Mouse (Mus musculus) C2C12 (cell line): ENCODE measurements at regions not wholly inside any gene's neighbourhood (a gene's known extent, or its start where the extent isn't known, plus 50 kb on each side); places are given as distances from the start of the nearest gene placed in this dataset.

Source experiments
- H3K27me3 ChIP-seq: one replicate; pipeline ENCODE4 v1.6.1; 2011; ENCODE audit not compliant: control insufficient read depth, insufficient read depth, insufficient read length
- H3K36me3 ChIP-seq: one replicate; pipeline ENCODE4 v1.6.1; 2011; ENCODE audit not compliant: control insufficient read depth, insufficient read depth
- H3K4me3 ChIP-seq: one replicate; pipeline ENCODE4 v1.5.1; 2011; ENCODE audit warnings: mild to moderate bottlenecking, control low read depth; ENCODE audit not compliant: poor library complexity, insufficient read depth, severe bottlenecking
- H3K79me2 ChIP-seq: one replicate; pipeline ENCODE4 v1.6.1; 2011; ENCODE audit not compliant: control insufficient read depth, insufficient read depth
- H3K79me3 ChIP-seq: one replicate; pipeline ENCODE4 v1.6.1; 2011; ENCODE audit warnings: low read depth, control low read depth
- H3ac ChIP-seq: one replicate; pipeline ENCODE3; 2011; ENCODE audit warnings: low read depth; ENCODE audit not compliant: control insufficient read depth, insufficient read length
- CEBPB ChIP-seq: IDR thresholded peaks from one replicate; pipeline ENCODE4 v1.6.1; 2011; ENCODE audit warnings: low read depth, mild to moderate bottlenecking, control low read depth, moderate library complexity
- CTCF ChIP-seq: IDR thresholded peaks from one replicate; pipeline ENCODE4 v1.5.1; 2011; ENCODE audit not compliant: control insufficient read depth, insufficient read depth, insufficient read length
- FOSL1 ChIP-seq: IDR thresholded peaks from one replicate; pipeline ENCODE4 v1.8.0; 2011; ENCODE audit warnings: mild to moderate bottlenecking, low read length; ENCODE audit not compliant: poor library complexity, insufficient read depth, severe bottlenecking
- MAX ChIP-seq: IDR thresholded peaks from one replicate; pipeline ENCODE4 v1.6.1; 2011; ENCODE audit warnings: mild to moderate bottlenecking, control low read depth
- MYOD1 ChIP-seq: IDR thresholded peaks from one replicate; pipeline ENCODE4 v1.6.1; 2011; ENCODE audit warnings: low read depth; ENCODE audit not compliant: control insufficient read depth, insufficient read length
- MYOG ChIP-seq: IDR thresholded peaks from one replicate; pipeline ENCODE4 v1.6.1; 2011; ENCODE audit not compliant: control insufficient read depth, insufficient read length; ENCODE audit errors: extremely low read depth
- USF1 ChIP-seq: IDR thresholded peaks from one replicate; pipeline ENCODE4 v1.6.1; 2011; ENCODE audit warnings: low read depth, mild to moderate bottlenecking, control low read depth, moderate library complexity

- H3K36me3 ChIP-seq, result no peaks in the 10 kb centered on the region
- H3K4me3 ChIP-seq, result no peak overlapping the region
- H3K27me3 ChIP-seq, result no peaks in the 10 kb centered on the region
- no peaks in the 10 kb centered on the region for H3K79me2 ChIP-seq
- no peak for TF ChIP-seq USF1
- TF ChIP-seq MYOG, result no peak
- no peak for TF ChIP-seq CTCF
- TF ChIP-seq MYOD1, result no peak
- no peak for TF ChIP-seq CEBPB
- TF ChIP-seq MAX, result no peak
- TF ChIP-seq FOSL1, result no peak
- H3K79me3 ChIP-seq, result no peaks in the 10 kb centered on the region
- H3ac ChIP-seq, result no peak overlapping the region
These were observed 327.0 kb upstream of the Klf4 start for GRCm38 (mm10) chr4:55859211-55859761.

DNA sequence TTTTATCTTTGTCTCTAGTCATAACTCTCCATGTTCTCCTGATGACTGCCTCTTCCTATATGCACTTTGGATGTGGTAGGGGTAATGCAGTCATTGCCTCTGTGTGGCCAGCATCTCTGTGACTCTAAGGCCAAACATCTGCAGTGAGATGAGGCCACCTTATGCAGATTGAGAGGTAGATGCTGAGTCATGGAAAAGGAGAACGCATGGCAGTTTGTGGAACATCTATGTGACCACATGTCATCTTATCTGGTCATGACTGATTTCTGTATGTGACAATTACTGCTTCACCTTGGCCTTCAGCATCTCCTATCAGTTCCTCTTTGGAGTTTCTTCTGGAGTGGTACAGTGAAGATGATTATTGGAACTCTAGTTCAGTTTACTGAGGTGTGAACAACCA lies 319.2 kb upstream of the Klf4 start:
- H3ac ChIP-seq, result no peak overlapping the region
- no peaks in the 10 kb centered on the region for H3K79me2 ChIP-seq
- H3K79me3 ChIP-seq, result no peaks in the 10 kb centered on the region
- H3K27me3 ChIP-seq, result no peaks in the 10 kb centered on the region
- no peak overlapping the region for H3K4me3 ChIP-seq
- no peaks in the 10 kb centered on the region for H3K36me3 ChIP-seq
- TF ChIP-seq MAX (no peak), MYOD1 (no peak), CTCF (no peak), MYOG (no peak), CEBPB (no peak), FOSL1 (no peak), USF1 (no peak)

GRCm38 (mm10) chr4:55851027-55851426 lies 318.8 kb upstream of the Klf4 start:
- Histone ChIP-seq H3K79me2 (no peaks in the 10 kb centered on the region), H3K36me3 (no peaks in the 10 kb centered on the region), H3ac (no peak overlapping the region), H3K4me3 (no peak overlapping the region), H3K27me3 (no peaks in the 10 kb centered on the region), H3K79me3 (no peaks in the 10 kb centered on the region)
- TF ChIP-seq USF1 (no peak), MYOG (no peak), MAX (no peak), MYOD1 (no peak), FOSL1 (no peak), CEBPB (no peak), CTCF (no peak)

GRCm38 (mm10) chr4:55843727-55844401 lies 311.6 kb upstream of the Klf4 start:
- Histone ChIP-seq H3K4me3 (no peak overlapping the region), H3ac (no peak overlapping the region), H3K27me3 (no peaks in the 10 kb centered on the region), H3K36me3 (no peaks in the 10 kb centered on the region), H3K79me3 (no peaks in the 10 kb centered on the region), H3K79me2 (no peaks in the 10 kb centered on the region)
- TF ChIP-seq MYOD1 (no peak), MAX (no peak), FOSL1 (no peak)

- Histone ChIP-seq H3K36me3 (no peaks in the 10 kb centered on the region), H3ac (no peak overlapping the region), H3K79me2 (no peaks in the 10 kb centered on the region), H3K27me3 (no peaks in the 10 kb centered on the region), H3K79me3 (no peaks in the 10 kb centered on the region), H3K4me3 (no peak overlapping the region)
- TF ChIP-seq MYOG, result no peak
- TF ChIP-seq USF1, result no peak
- no peak for TF ChIP-seq CEBPB
- no peak for TF ChIP-seq CTCF
- no peak for TF ChIP-seq FOSL1
- TF ChIP-seq MYOD1, result no peak
- no peak for TF ChIP-seq MAX
These were observed 306.3 kb upstream of the Klf4 start for GRCm38 (mm10) chr4:55838568-55838967.
